Mouse (Mus musculus): ENCODE measurements at regions not wholly inside any gene's neighbourhood (a gene's known extent, or its start where the extent isn't known, plus 50 kb on each side); places are given as distances from the start of the nearest gene placed in this dataset.
A peak's percentile ranks its signal among the peaks of the same experiment; 100 is the strongest.

GRCm38 (mm10) chr9:90694051-90694645, 423.5 kb upstream of the Tbc1d2b start:
- TF ChIP-seq EP300 (optimal IDR thresholded peaks at IDR 0.05) (no peak), CTCF (IDR thresholded peaks at IDR 0.05; ENCODE audit: low read depth) (no peak)
- Histone ChIP-seq H3K27ac (replicated peaks) (no peak overlapping the region), H3K9me3 (ENCODE audit: control insufficient read depth, low read length) (no peaks in the 10 kb centered on the region), H3K4me2 (replicated peaks; ENCODE audit: low read depth) (no peak overlapping the region), H3K9ac (ENCODE audit: low read length) (no peak overlapping the region), H3K36me3 (ENCODE audit: control insufficient read depth, insufficient read depth, low read length) (no peaks in the 10 kb centered on the region), H3K4me1 (replicated peaks; ENCODE audit: control insufficient read depth, insufficient read depth) (no peaks in the 10 kb centered on the region), H3K4me3 (ENCODE audit: low read depth, low read length) (no peak overlapping the region), H3K27me3 (ENCODE audit: control insufficient read depth, insufficient read depth, low read length) (no peaks in the 10 kb centered on the region)
- ATAC-seq (ENCODE audit: low FRiP score, low TSS enrichment) (no peak), DNase-seq (ENCODE audit: low spot score) (no peak)
- 54% methylated on average over 13 of the region's 13 CpGs for WGBS

- no peak for ATAC-seq (ENCODE audit: low FRiP score, low TSS enrichment)
- H3K9me3 ChIP-seq (ENCODE audit: control insufficient read depth, low read length): no peaks in the 10 kb centered on the region
- 75% methylated on average over 7 of the region's 7 CpGs for WGBS
- no peak overlapping the region for H3K27ac ChIP-seq (replicated peaks)
- no peaks in the 10 kb centered on the region for H3K27me3 ChIP-seq (ENCODE audit: control insufficient read depth, insufficient read depth, low read length)
- TF ChIP-seq EP300 (optimal IDR thresholded peaks at IDR 0.05) (no peak), CTCF (IDR thresholded peaks at IDR 0.05; ENCODE audit: low read depth) (no peak)
- no peaks in the 10 kb centered on the region for H3K4me1 ChIP-seq (replicated peaks; ENCODE audit: control insufficient read depth, insufficient read depth)
- no peak for DNase-seq (ENCODE audit: low spot score)
- H3K4me2 ChIP-seq (replicated peaks; ENCODE audit: low read depth): no peak overlapping the region
- H3K36me3 ChIP-seq (ENCODE audit: control insufficient read depth, insufficient read depth, low read length): no peaks in the 10 kb centered on the region
- H3K9ac ChIP-seq (ENCODE audit: low read length): no peak overlapping the region
- no peak overlapping the region for H3K4me3 ChIP-seq (ENCODE audit: low read depth, low read length)
Measured at GRCm38 (mm10) chr9:90695693-90696092, 425.1 kb upstream of the Tbc1d2b start.

- 59% methylated on average over 11 of the region's 11 CpGs for WGBS
- no peak for DNase-seq (ENCODE audit: low spot score)
- no peak for TF ChIP-seq CTCF (IDR thresholded peaks at IDR 0.05; ENCODE audit: low read depth)
- TF ChIP-seq EP300 (optimal IDR thresholded peaks at IDR 0.05): no peak
- no peak overlapping the region for H3K4me3 ChIP-seq (ENCODE audit: low read depth, low read length)
- H3K9ac ChIP-seq (ENCODE audit: low read length): no peak overlapping the region
- H3K4me1 ChIP-seq (replicated peaks; ENCODE audit: control insufficient read depth, insufficient read depth): no peaks in the 10 kb centered on the region
- no peaks in the 10 kb centered on the region for H3K9me3 ChIP-seq (ENCODE audit: control insufficient read depth, low read length)
- no peaks in the 10 kb centered on the region for H3K27me3 ChIP-seq (ENCODE audit: control insufficient read depth, insufficient read depth, low read length)
- no peak for ATAC-seq (ENCODE audit: low FRiP score, low TSS enrichment)
- no peak overlapping the region for H3K27ac ChIP-seq (replicated peaks)
- H3K36me3 ChIP-seq (ENCODE audit: control insufficient read depth, insufficient read depth, low read length): no peaks in the 10 kb centered on the region
- no peak overlapping the region for H3K4me2 ChIP-seq (replicated peaks; ENCODE audit: low read depth)
Measured at GRCm38 (mm10) chr9:90697279-90698000, 426.8 kb upstream of the Tbc1d2b start.

GRCm38 (mm10) chr9:90698439-90698838, 427.8 kb upstream of the Tbc1d2b start:
- no peaks in the 10 kb centered on the region for H3K4me1 ChIP-seq (replicated peaks; ENCODE audit: control insufficient read depth, insufficient read depth)

GRCm38 (mm10) chr9:90699064-90699463, 428.5 kb upstream of the Tbc1d2b start:
- Histone ChIP-seq H3K36me3 (ENCODE audit: control insufficient read depth, insufficient read depth, low read length) (no peaks in the 10 kb centered on the region), H3K4me1 (replicated peaks; ENCODE audit: control insufficient read depth, insufficient read depth) (no peaks in the 10 kb centered on the region), H3K27me3 (ENCODE audit: control insufficient read depth, insufficient read depth, low read length) (no peaks in the 10 kb centered on the region), H3K4me3 (ENCODE audit: low read depth, low read length) (no peak overlapping the region), H3K4me2 (replicated peaks; ENCODE audit: low read depth) (no peak overlapping the region), H3K9me3 (ENCODE audit: control insufficient read depth, low read length) (no peaks in the 10 kb centered on the region), H3K27ac (replicated peaks) (no peak overlapping the region), H3K9ac (ENCODE audit: low read length) (no peak overlapping the region)
- no peak for TF ChIP-seq EP300 (optimal IDR thresholded peaks at IDR 0.05)
- peak; percentile 84 for TF ChIP-seq CTCF (IDR thresholded peaks at IDR 0.05; ENCODE audit: low read depth)
- DNase-seq (ENCODE audit: low spot score) (no peak), ATAC-seq (ENCODE audit: low FRiP score, low TSS enrichment) (no peak)
- WGBS: 34% methylated on average over 4 of the region's 4 CpGs

More at GRCm38 (mm10) chr9:90698439-90698838, 427.8 kb upstream of the Tbc1d2b start:
- no peaks in the 10 kb centered on the region for H3K27me3 ChIP-seq (ENCODE audit: control insufficient read depth, insufficient read depth, low read length)
- DNase-seq (ENCODE audit: low spot score) (no peak), ATAC-seq (ENCODE audit: low FRiP score, low TSS enrichment) (no peak)
- H3K27ac ChIP-seq (replicated peaks): no peak overlapping the region
- 69% methylated on average over 7 of the region's 7 CpGs for WGBS
- no peak overlapping the region for H3K4me3 ChIP-seq (ENCODE audit: low read depth, low read length)
- H3K9me3 ChIP-seq (ENCODE audit: control insufficient read depth, low read length): no peaks in the 10 kb centered on the region
- TF ChIP-seq CTCF (IDR thresholded peaks at IDR 0.05; ENCODE audit: low read depth) (no peak), EP300 (optimal IDR thresholded peaks at IDR 0.05) (no peak)
- no peaks in the 10 kb centered on the region for H3K36me3 ChIP-seq (ENCODE audit: control insufficient read depth, insufficient read depth, low read length)
- H3K9ac ChIP-seq (ENCODE audit: low read length): no peak overlapping the region
- no peak overlapping the region for H3K4me2 ChIP-seq (replicated peaks; ENCODE audit: low read depth)

Measured in stomach, postnatal 0 days (tissue).